Mouse (Mus musculus) liver, embryonic 16.5 days (tissue): ENCODE measurements at regions not wholly inside any gene's neighbourhood (a gene's known extent, or its start where the extent isn't known, plus 50 kb on each side); places are given as distances from the start of the nearest gene placed in this dataset.
"Not testable (repeated sequence)": the region's sequence is repeated elsewhere in the genome, so short reads cannot be mapped to it uniquely, and the experiment has no call there.

Experiments
- ATAC-seq: fragments of 200-750 bp; cut with Nextera tagmentation; 2 replicates; pipeline ENCODE4 v1.8.0; 2017; ENCODE audit warnings: low read depth, mild to moderate bottlenecking, moderate number of reproducible peaks, moderate library complexity
- H3K27ac ChIP-seq: fragments of 300-500 bp; sonication (generic); 2 replicates; pipeline ENCODE4 v1.5.1; 2014; ENCODE audit warnings: mild to moderate bottlenecking, low read length
- H3K27me3 ChIP-seq: fragments of 300-500 bp; sonication (generic); 2 replicates; pipeline ENCODE4 v1.6.1; 2014; ENCODE audit warnings: low read depth, low read length, mixed read lengths; ENCODE audit not compliant: control insufficient read depth, insufficient read depth
- H3K36me3 ChIP-seq: fragments of 300-500 bp; sonication (generic); 2 replicates; pipeline ENCODE4 v1.6.1; 2014; ENCODE audit warnings: mild to moderate bottlenecking; ENCODE audit not compliant: control insufficient read depth, insufficient read depth
- H3K4me1 ChIP-seq: fragments of 300-500 bp; sonication (generic); 2 replicates; pipeline ENCODE4 v1.6.1; 2014; ENCODE audit warnings: low read depth, low read length, mixed read lengths; ENCODE audit not compliant: control insufficient read depth
- H3K4me2 ChIP-seq: fragments of 300-500 bp; sonication (generic); 2 replicates; pipeline ENCODE4 v1.6.1; 2014; ENCODE audit warnings: low read depth, low read length, mixed read lengths
- H3K4me3 ChIP-seq: fragments of 300-500 bp; sonication (generic); 2 replicates; pipeline ENCODE4 v1.5.1; 2014; ENCODE audit warnings: low read depth, mild to moderate bottlenecking, low read length
- H3K9ac ChIP-seq: fragments of 300-500 bp; sonication (generic); 2 replicates; pipeline ENCODE4 v1.6.1; 2014; ENCODE audit warnings: low read depth, low read length
- H3K9me3 ChIP-seq: fragments of 300-500 bp; sonication (generic); replicated peaks from 2 replicates; pipeline ENCODE4 v1.6.1; 2016; ENCODE audit warnings: low read length; ENCODE audit not compliant: control insufficient read depth
- WGBS: fragments of 180-500 bp; shearing (Covaris S2); extraction: QIAGEN DNeasy Blood & Tissue Kit; methylation state at CpG from one replicate; pipeline ENCODE4 v1.1.7; 2014; ENCODE audit not compliant: insufficient replicate concordance; 5-methylcytosine and 5-hydroxymethylcytosine counted together

DNA sequence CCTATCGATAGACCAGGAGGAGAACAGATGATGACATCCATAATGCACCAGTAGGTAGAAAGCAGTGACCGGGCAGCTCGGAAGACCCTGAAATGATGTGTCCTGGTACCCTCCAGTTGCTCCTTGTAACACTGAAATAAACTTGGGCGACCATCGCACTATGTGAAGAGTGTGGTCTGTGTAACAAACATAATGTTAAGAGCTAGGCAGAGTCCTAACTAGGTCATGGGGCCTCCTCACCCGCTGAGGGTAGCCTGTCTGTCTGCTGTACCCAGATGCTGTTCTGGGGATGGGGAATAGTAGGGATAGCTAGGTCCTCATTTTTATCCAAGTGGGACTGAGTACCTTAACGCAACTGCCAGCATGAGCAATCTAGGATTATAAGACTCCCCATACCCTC, 79.8 kb downstream of the Btg1 start:
- no peak overlapping the region for H3K4me3 ChIP-seq
- no peak for ATAC-seq
- H3K9me3 ChIP-seq: no peaks in the 10 kb centered on the region
- WGBS: 73% methylated on average over 7 of the region's 7 CpGs
- no peak overlapping the region for H3K27ac ChIP-seq
- H3K9ac ChIP-seq: no peak overlapping the region
- H3K4me2 ChIP-seq: no peak overlapping the region
- H3K27me3 ChIP-seq: no peaks in the 10 kb centered on the region
- no peaks in the 10 kb centered on the region for H3K36me3 ChIP-seq
- peaks cover under 1% of the 10 kb centered on the region; the same call in 1 of the 2 replicates for H3K4me1 ChIP-seq

DNA sequence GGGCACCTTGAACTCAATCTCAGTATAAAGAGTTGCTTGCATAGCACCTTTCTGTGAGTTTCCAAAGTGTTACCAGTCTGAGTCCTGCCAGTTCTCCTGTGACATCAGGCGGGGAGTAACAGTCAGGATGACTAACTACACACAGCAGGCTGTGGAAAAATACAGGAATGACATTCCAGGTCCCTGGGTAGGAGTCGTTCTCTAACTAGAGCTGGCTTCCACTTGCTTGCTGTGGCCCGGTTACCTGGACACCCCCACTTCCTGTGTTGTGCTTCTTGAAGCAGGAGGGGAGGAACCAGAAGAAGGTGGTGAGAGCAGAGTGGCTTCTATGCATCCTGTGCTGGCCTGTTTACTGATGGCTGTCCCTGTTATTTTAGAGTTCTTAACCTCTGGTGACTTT, 81.0 kb downstream of the Btg1 start:
- ATAC-seq: no peak
- Histone ChIP-seq H3K4me2 (no peak overlapping the region), H3K9ac (no peak overlapping the region), H3K36me3 (no peaks in the 10 kb centered on the region), H3K9me3 (no peaks in the 10 kb centered on the region), H3K4me1 (no peaks in the 10 kb centered on the region), H3K27me3 (no peaks in the 10 kb centered on the region), H3K27ac (no peak overlapping the region), H3K4me3 (no peak overlapping the region)
- 32% methylated on average over 3 of the region's 3 CpGs for WGBS

DNA sequence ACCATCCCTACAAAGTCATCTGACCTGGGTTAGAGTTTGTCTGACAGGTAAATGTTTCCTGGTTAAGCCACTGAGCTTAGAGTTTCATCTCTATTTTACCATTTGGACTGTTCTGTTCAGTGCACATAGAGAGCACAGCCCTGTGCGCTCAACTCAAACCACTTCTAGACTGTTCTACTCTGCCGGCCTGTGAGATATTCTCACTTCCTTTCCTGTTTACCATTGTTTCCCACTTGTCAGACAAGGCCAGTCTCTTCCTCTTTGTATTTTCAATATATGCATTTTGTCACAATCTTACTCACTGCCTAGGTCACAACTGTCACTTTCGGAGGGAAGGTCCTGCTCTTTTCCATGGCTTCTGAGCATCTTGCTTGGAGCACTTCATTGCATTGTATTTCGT, 89.8 kb downstream of the Btg1 start:
- no peak overlapping the region for H3K9ac ChIP-seq
- ATAC-seq: no peak
- H3K9me3 ChIP-seq: no peaks in the 10 kb centered on the region
- H3K27me3 ChIP-seq: no peaks in the 10 kb centered on the region
- no peak overlapping the region for H3K4me3 ChIP-seq
- no peak overlapping the region for H3K27ac ChIP-seq
- no peaks in the 10 kb centered on the region for H3K36me3 ChIP-seq
- H3K4me2 ChIP-seq: no peak overlapping the region
- 51% methylated on average over 4 of the region's 4 CpGs for WGBS
- no peaks in the 10 kb centered on the region for H3K4me1 ChIP-seq

DNA sequence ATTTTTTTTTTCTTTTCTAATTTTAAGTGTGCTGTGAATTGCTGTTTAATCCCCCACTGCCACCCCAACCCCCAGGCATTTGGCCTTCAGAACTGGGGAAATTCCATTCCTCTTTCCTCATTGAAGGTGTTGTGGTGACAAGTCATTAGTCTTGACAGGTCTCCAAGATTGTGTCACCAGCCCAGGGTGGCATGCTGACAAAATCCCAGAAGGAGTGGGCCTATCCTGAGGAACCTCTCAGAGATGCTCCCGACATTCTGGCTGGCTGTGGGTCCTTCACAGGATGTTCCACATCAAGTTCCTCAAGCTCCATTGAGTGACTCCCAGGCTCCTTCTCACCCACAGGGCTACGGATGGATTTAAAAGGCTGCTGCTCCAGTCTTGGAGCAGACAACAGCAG, 91.7 kb downstream of the Btg1 start:
- no peak overlapping the region for H3K4me2 ChIP-seq
- ATAC-seq: no peak
- H3K9me3 ChIP-seq: no peaks in the 10 kb centered on the region
- H3K4me1 ChIP-seq: no peaks in the 10 kb centered on the region
- no peak overlapping the region for H3K9ac ChIP-seq
- H3K36me3 ChIP-seq: no peaks in the 10 kb centered on the region
- H3K4me3 ChIP-seq: no peak overlapping the region
- 58% methylated on average over 2 of the region's 2 CpGs for WGBS
- H3K27me3 ChIP-seq: no peaks in the 10 kb centered on the region
- no peak overlapping the region for H3K27ac ChIP-seq

DNA sequence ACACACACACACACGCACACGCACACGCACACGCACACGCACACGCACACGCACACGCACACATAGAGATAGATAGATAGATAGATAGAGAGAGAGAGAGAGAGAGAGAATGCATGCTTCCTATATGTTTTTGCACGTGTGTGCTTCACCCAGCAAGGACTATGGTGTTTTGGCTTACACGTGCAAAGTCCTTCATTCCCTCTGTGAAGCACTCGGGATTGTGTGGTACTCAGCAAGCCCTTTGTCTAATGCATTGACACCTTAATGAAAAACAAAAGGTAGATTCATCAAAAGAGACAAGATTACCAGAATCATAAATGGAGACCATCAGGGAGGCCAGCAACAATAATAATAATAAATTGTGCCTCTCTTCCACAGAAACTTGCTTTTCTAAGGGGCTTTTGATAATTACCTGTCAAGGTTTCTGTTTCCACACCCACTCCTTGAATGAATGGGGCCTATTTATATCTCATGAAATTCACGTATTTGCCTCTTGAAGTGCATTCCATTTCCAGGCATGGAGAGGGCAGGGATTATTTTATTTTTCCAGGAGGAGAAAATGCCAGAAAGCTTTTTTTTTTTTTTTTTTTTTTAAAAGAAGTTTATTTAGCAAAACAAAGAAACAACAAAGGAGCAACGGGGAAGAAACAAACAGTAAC, 93.0 kb downstream of the Btg1 start:
- no peak overlapping the region for H3K4me3 ChIP-seq
- H3K9ac ChIP-seq: no peak overlapping the region
- WGBS: 81% methylated on average over 13 of the region's 13 CpGs
- H3K9me3 ChIP-seq: no peaks in the 10 kb centered on the region
- no peak overlapping the region for H3K27ac ChIP-seq
- H3K4me2 ChIP-seq: no peak overlapping the region
- no peak for ATAC-seq
- no peaks in the 10 kb centered on the region for H3K36me3 ChIP-seq
- no peaks in the 10 kb centered on the region for H3K27me3 ChIP-seq
- no peaks in the 10 kb centered on the region for H3K4me1 ChIP-seq

DNA sequence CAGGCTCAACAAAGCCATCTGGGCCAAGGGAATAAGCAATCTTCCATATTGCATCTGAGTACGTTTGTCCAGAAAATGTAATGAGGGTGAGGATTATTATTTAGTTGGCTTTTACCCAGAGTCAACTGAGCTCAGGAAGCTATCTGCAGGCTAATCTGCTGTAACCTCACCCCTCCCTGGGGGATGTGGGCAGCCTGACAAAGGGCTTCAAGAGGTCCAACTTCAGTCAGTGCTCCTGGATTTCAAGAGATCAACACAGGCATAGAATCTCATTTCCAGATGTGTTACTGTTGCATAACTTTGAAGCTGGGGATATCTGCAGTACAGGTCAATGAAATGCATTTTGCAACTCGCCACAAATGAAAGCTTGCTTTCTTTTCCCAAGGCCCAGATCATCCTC, 95.2 kb downstream of the Btg1 start:
- WGBS: 50% methylated on average over 2 of the region's 2 CpGs

DNA sequence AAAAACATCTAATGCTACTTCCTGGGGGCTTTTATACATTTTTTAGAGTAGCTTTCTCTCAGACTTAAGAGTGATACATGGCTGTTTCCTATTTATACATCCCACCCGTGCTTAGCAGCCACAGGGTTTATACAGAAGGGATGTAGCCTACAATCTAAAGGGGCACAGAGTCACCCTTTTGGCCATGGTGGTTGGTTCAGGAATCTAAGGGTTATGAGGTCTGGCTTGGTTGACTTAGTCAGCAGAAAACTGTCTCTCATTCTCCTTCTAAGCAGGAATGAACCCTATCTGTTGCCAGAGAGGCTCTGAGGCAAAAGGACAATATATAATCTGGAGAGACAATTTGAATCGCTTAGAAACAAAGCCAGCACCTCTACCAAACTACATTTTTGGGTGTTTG, 97.9 kb downstream of the Btg1 start:
- Histone ChIP-seq H3K4me2 (no peak overlapping the region), H3K27ac (no peak overlapping the region), H3K36me3 (no peaks in the 10 kb centered on the region), H3K4me3 (no peak overlapping the region), H3K4me1 (no peaks in the 10 kb centered on the region), H3K9ac (no peak overlapping the region), H3K9me3 (no peaks in the 10 kb centered on the region), H3K27me3 (no peaks in the 10 kb centered on the region)
- ATAC-seq: no peak
- WGBS: 43% methylated on average over 2 of the region's 2 CpGs

More for the DNA sequence above, 95.2 kb downstream of the Btg1 start:
- H3K9ac ChIP-seq: no peak overlapping the region
- H3K27ac ChIP-seq: no peak overlapping the region
- no peaks in the 10 kb centered on the region for H3K36me3 ChIP-seq
- no peak overlapping the region for H3K4me2 ChIP-seq
- H3K4me1 ChIP-seq: no peaks in the 10 kb centered on the region
- H3K4me3 ChIP-seq: no peak overlapping the region
- H3K9me3 ChIP-seq: no peaks in the 10 kb centered on the region
- ATAC-seq: no peak
- no peaks in the 10 kb centered on the region for H3K27me3 ChIP-seq

DNA sequence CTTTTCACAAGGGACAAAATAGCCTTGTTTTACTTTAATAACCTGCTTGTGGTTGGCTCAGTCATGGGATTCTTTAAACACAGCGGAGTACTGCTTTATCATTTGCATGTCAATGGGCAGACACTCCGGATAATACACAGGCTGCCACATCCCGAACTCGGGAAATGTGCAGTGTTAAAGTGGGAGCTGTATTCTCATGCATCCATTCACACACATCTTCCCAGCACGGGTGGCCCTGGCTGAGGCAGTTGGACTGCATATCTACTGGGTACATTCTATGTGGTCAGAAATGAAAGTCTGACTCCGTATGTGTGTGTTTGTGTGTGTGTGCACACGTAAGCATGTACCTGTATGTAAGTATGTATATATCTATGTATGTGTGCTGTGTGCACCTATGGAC, 100.5 kb downstream of the Btg1 start:
- Histone ChIP-seq H3K27me3 (no peaks in the 10 kb centered on the region), H3K9ac (no peak overlapping the region), H3K36me3 (no peaks in the 10 kb centered on the region), H3K9me3 (no peaks in the 10 kb centered on the region), H3K4me1 (peaks cover under 1% of the 10 kb centered on the region; the same call in 1 of the 2 replicates), H3K4me2 (no peak overlapping the region), H3K4me3 (no peak overlapping the region), H3K27ac (no peak overlapping the region)
- no peak for ATAC-seq
- WGBS: 68% methylated on average over 7 of the region's 7 CpGs

DNA sequence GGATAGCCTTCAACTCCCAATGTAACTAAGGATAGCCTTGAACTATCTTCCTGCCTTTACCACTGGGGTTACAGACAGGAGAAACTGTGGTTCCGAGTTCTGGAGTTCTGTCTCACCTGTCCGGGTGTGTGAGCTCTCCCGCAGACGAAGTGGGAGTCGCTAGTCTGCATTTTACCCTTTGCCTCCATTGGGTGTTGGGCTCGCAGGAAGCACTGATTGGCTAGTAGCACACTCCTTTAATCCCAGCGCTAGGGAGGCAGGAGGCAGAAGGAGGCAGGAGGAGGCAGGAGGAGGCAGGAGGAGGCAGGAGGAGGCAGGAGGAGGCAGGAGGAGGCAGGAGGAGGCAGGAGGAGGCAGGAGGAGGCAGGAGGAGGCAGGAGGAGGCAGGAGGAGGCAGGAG, 101.9 kb downstream of the Btg1 start:
- H3K36me3 ChIP-seq, H3K4me3 ChIP-seq, H3K27me3 ChIP-seq, ATAC-seq, H3K27ac ChIP-seq, H3K4me1 ChIP-seq, H3K4me2 ChIP-seq, H3K9me3 ChIP-seq, H3K9ac ChIP-seq: not testable (repeated sequence)
- 71% methylated on average over 7 of the region's 7 CpGs for WGBS
